Mouse (Mus musculus): Measurements from ENCODE around the gene Bola2.
"Not testable (repeated sequence)": the region's sequence is repeated elsewhere in the genome, so short reads cannot be mapped to it uniquely, and the experiment has no call there.

Bola2 gene

DNA sequence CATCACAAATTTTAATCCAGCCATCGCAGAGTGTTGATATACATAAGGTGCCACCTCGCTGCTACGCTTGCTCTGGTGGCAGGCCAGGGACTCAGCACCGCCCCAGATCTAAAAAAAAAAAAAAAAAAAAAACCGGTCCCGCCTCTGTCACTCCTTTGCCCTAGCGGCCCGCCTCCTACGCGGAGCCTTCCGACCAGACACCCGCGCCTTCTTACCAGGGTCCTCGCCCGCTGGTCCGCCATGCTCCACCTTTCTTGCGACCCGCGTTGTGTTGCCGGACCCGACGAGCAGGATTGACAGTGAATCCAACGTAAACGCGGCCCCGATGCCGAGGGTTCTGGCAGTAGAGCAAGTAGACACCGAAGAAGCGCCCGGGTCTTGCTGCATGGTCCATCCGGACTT is at the start of gene Bola2:
TSS of gene Bola2 (plus strand) at position 192 of the 402 bp plus-strand sequence.
- DNase-seq (ENCODE audit: low spot score in 2 of 2): no peak

- DNase-seq (ENCODE audit: low spot score in 2 of 2): no peak
Observed at GRCm38 (mm10) chr7:126645708-126646107, 49.5 kb upstream of the Bola2 start.

DNA sequence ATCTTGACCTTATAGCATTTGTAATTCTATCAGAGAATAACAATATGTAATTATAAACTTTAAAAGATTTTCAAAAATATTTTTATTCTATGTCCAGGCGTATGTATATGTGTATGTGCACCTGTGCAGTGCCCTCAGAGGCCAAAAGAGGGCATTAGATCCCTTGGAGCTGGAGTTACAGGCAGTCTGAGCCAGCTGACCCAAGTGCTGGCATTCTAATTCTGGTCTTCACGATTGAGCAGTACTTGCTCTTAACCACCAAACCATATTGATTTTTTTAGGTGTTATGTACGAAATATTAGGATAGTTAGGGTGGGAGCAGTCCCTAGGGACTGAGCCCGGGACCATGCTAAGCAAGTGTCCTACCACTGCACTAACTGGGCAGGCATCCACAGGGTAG is 46.7 kb upstream of the Bola2 start:
- DNase-seq (ENCODE audit: low spot score in 2 of 2): no peak

GRCm38 (mm10) chr7:126649231-126650051 is 45.8 kb upstream of the Bola2 start, which contains the start of gene Sgf29:
Gene Sgf29, plus strand, starts transcription at chr7:126649309.
- DNase-seq (ENCODE audit: low spot score in 2 of 2): peak; percentile 88 to 91

DNA sequence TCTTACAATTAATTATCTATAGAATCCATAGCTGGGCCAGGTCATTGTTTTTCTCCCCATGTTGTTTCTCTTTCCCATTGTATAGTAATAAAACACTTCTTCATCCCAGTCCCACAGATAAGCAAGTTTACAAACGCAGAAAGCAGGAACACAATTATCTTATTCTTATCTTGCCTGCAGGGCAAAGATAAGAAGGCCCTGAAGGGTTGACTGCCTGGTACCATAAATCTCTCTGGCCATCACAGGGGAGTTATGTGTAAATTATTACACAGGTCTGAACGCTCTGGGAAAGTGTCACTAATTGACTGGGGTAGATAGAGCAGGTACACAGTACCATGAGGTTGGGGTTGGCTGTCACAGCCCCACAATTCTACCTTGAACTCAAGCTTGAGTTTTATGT is 44.3 kb upstream of the Bola2 start:
- no peak for DNase-seq (ENCODE audit: low spot score in 2 of 2)

DNA sequence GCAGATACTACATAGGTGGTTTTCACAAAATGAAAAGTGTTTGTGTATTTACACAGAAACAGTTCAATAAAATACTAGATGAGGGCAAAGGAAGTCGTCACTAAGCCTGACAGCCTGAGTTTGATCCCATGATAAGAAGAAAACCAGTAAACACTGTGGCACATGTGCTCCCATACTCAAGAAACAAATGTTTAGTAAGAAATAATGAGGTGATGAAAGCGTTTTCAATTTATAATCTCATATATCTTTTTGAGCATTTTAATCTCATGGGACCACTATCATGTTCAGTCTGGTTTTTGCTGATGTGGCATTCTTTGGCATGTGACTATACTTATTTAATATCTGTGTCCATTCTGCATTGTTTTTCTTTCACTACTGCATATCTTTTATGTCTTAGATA is 41.2 kb upstream of the Bola2 start:
- DNase-seq (ENCODE audit: low spot score in 2 of 2): no peak

GRCm38 (mm10) chr7:126655695-126656094 is 39.5 kb upstream of the Bola2 start:
- DNase-seq (ENCODE audit: low spot score in 2 of 2): no peak

DNA sequence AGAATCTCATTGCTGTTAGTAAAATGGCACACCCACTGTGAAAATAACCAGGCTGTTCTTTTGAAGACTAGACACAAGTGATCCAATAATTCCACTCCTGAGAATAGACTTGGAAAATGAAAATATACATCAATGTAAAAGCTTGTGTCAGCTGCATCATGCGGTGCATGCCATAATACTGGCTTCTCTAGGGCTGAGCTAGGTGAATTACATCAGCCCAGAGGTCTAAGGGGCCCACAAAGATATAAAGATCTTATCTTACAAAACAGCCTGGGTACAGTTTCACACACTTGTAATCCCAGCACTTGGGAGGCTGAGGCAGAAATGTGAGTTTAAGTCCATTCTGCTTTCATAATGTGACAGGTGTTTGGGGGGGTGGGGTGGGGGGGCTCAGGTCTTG is 37.7 kb upstream of the Bola2 start:
- DNase-seq (ENCODE audit: low spot score in 2 of 2): no peak

GRCm38 (mm10) chr7:126659771-126660170 is 35.4 kb upstream of the Bola2 start:
- DNase-seq (ENCODE audit: low spot score in 2 of 2): no peak

DNA sequence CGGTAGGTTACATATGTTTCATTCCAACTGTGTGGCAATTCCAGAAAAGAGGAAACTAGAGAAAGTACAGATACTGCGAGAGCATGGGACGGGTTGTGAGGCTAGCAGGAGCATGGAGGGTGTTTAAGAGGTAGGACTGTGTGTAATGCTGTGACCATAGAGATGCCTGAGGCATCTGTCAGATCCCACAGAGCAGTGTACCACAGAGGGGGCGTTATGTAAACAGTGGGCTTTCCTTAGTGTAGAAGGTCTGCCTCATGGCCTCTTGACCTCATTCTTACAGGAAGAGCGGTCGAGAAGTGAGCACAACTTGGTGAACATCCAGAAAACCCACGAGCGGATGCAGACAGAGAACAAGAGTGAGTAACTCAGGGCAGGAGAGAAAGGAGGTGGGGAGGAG is 31.6 kb upstream of the Bola2 start:
- DNase-seq (ENCODE audit: low spot score in 2 of 2): no peak

DNA sequence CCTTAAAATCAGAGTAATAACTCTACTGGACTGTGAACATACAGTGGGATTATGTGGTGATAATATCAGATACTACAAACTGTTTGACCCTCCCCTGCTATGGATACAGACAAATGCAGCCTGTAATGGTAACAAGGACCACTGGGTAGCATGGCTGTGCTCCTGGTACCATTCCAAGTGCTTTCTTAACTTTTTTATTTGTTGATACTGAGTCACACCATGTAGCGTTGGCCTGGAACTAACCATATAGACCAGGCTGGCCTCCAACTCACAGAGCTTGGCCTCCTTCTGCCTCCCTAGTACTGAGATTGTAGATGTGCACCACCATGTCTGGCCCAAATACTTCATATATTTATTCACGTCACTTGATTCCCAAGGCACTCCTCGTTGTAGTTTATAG is 29.9 kb upstream of the Bola2 start:
- DNase-seq (ENCODE audit: low spot score in 2 of 2): no peak

DNA sequence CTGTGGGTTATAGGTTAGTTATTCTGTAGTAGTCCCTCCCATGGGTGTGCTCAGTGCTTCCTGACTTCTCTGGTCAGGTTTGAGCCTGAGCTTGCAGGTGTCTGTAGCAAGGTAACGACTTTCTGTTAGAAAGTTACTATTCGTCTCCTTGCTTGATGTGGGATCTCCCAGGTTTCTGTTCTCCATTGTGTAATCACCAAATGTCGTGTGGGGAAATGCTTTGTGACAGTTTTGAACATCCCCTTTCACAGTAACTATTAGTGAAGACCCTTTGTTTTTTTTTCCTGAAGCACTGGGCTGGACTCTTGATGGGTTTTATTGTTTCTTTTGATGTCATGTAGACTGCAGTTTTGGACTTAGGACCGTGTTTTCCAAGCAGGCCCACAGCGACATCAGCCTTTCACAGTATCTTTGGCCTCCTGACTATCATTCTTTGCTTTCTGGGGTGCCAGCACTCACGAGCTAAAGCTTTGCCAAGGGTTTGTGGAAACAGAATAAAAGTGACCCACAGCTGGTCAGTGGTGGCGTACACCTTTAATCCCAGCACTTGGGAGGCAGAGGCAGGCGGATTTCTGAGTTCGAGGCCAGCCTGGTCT is 27.6 kb upstream of the Bola2 start:
- DNase-seq (ENCODE audit: low spot score in 2 of 2): no peak

- no peak for DNase-seq (ENCODE audit: low spot score in 2 of 2)
Observed at GRCm38 (mm10) chr7:126668452-126668851, 26.7 kb upstream of the Bola2 start.

DNA sequence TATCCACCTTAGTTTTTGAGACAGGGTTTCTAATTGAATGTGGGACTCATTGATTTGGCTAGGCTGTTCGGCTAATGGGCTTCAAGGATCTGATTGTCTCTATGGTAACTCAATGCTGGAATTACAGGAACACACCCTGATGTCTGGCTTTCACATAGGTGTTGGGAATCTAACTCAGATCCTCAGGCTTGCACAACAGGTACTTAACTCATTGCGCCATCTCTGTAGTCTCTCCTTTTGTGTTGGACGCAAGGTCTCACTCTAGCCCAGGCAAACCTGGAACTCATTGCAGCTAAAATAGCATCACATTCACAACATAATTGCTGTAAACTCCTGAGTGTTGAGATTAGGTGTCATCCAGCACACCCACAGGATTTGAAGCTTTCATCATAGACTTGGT is 25.0 kb upstream of the Bola2 start:
- DNase-seq (ENCODE audit: low spot score in 2 of 2): no peak

- DNase-seq (ENCODE audit: low spot score in 2 of 2): no peak
Observed at GRCm38 (mm10) chr7:126672111-126672510, 23.1 kb upstream of the Bola2 start.

DNA sequence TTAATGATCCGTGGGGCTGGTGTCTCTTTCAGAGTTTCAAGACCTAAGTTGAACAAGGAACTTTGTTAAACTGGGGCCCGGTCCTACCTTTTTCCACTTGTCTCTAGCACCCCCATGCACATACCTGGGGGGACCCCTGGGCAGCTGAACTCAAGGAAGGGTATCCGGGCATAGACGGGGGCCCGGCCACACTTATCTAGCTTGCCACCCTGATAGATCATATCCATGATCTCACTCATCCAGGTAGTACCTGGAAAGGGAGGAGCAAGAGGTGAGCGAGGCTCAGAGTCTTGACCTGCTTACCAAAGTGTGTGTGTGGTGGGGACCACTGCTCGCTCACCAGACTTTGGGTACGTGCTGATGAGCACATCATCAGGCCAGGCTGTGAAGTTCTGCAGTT is 20.1 kb upstream of the Bola2 start:
- no peak for DNase-seq (ENCODE audit: low spot score in 2 of 2)

DNA sequence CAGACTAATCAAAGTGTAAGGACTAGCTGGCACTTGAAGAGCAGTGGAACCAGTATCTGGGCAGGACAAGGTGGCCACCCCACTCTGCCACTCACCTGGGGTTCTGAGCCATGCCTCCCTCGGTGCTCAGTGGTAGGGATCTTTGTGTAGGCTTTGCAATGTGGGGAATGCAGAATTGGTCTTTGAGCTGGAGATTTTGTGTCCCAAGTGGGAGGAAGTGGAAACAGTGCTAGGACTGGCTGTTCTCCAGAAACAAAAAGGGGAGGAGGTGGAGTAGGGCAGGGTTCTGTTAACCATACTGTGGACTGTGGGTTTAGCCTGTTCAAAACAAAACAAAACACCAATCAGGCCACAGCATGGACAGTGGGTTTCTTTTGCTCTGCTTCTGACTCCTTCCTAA is 19.0 kb upstream of the Bola2 start, which contains the start of gene Sult1a1:
TSS of gene Sult1a1 (minus strand) at position 226 of the 400 bp plus-strand sequence.
- no peak for DNase-seq (ENCODE audit: low spot score in 2 of 2)

DNA sequence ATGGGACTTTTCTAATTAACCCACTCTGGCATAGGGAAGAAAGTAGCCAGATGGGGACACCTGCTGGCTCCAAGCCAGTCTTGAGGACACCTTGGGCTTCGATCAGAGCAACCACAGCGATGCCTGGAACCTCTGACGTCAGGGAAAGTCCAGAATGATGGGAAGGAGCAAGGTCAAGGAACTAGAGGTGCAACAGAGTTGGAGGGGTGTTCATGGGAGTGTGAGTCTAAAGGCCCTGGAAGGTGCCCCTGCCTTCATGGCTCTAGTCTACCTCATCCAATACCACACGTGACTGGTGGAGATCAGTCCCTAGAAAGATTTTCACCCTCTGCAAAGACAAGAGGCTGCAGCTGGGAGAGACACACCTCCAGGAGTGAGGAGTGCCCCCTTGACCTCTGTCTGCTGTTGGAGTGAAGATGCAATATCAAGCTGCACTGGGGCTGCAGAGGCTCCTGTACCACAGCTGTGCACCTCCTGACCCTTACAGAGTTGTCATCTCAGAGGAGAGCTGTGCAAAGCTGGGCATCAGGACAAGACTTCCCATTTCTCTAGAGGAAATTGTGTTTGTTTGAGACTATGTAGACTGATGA is 18.5 kb upstream of the Bola2 start:
- no peak for DNase-seq (ENCODE audit: low spot score in 2 of 2)

GRCm38 (mm10) chr7:126678545-126679341 is 16.5 kb upstream of the Bola2 start:
- DNase-seq (ENCODE audit: low spot score in 2 of 2): no peak

DNA sequence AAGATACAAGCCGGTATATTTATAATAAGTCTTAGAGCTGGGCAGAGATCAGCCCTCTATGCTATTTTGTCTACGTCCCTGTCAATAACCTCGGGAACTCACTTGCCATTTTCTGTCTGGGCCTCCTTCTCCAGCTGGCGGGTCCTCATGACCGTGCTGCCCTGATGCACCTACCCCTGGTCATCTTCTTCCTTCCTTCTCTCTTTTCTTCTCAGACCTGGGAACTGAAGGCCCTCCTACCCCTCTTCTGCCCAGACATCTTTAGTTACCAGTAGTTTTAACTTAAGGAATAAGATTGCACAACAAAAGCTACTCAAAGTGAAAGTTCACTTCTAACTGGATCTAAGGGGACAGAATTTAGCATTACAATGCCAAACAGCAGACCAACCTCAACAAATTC is 15.5 kb upstream of the Bola2 start:
- no peak for DNase-seq (ENCODE audit: low spot score in 2 of 2)

- no peak for DNase-seq (ENCODE audit: low spot score in 2 of 2)
Observed at GRCm38 (mm10) chr7:126681221-126681620, 14.0 kb upstream of the Bola2 start.

DNA sequence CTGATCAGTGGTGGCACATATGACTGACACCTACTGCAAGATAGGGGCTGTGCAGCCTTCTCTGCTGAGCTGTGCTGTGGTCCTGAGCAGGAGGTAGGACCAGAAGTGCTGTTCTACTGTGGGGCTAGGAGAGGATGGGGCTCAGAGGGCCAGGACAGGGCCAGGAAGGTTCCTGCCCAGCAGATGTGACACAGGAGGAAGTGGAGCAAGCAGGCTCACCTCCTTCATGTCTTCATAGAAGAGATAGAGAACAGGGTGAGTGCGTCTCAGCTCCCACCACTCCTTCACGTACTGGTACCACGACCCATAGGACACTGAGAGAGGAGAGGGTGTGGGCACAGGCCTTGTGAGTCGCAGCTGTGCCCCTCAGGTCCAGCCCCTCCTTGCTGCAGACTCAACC is 7.0 kb upstream of the Bola2 start:
- DNase-seq (ENCODE audit: low spot score in 2 of 2): not testable (repeated sequence)

Measured in urinary bladder, postnatal 4 days (tissue).